Mouse (Mus musculus) thymus, postnatal 0 days (tissue): ENCODE data around the gene Atxn7l1. TPM values are rescaled to one million over a fixed set of nuclear protein-coding genes. Genes with fewer than 3 reads are reported as not detected.

Source experiments
- DNase-seq: peaks from one replicate; pipeline ENCODE4 v3.0.0-alpha.2; 2015; ENCODE audit warnings: low spot score
- polyA plus RNA-seq: library from polyadenylated mRNA; unstranded; fragments of >200 nt; fragmentation: Nextera tagmentation; extraction: Ambion mirVana; gene quantifications from 2 replicates; pipeline ENCODE4 v1.2.1, GENCODE M21; 2015

The Atxn7l1 gene
- polyA plus RNA-seq, 1 experiment from 2014 or later = 34.3 TPM

- DNase-seq = peak; percentile 57
Measured at GRCm38 (mm10) chr12:33315804-33316203, 168.3 kb downstream of the Atxn7l1 start.

GRCm38 (mm10) chr12:33317792-33318530 lies 170.5 kb downstream of the Atxn7l1 start:
- no peak for DNase-seq

- peak; percentile 27 for DNase-seq
Measured at GRCm38 (mm10) chr12:33322547-33322946, 175.1 kb downstream of the Atxn7l1 start.

- no peak for DNase-seq
Measured at GRCm38 (mm10) chr12:33323821-33324220, 176.3 kb downstream of the Atxn7l1 start.

GRCm38 (mm10) chr12:33325424-33325823 lies 177.9 kb downstream of the Atxn7l1 start:
- DNase-seq = no peak

- no peak for DNase-seq
Measured at GRCm38 (mm10) chr12:33332046-33332445, 184.6 kb downstream of the Atxn7l1 start.

GRCm38 (mm10) chr12:33332796-33333195 lies 185.3 kb downstream of the Atxn7l1 start:
- DNase-seq = no peak

- peak; percentile 77 for DNase-seq
Measured at GRCm38 (mm10) chr12:33333914-33334313, 186.4 kb downstream of the Atxn7l1 start.

- DNase-seq = no peak
Measured at GRCm38 (mm10) chr12:33334511-33334910, 187.0 kb downstream of the Atxn7l1 start.

GRCm38 (mm10) chr12:33334951-33335350 lies 187.5 kb downstream of the Atxn7l1 start:
- no peak for DNase-seq

- no peak for DNase-seq
Measured at GRCm38 (mm10) chr12:33335410-33335809, 187.9 kb downstream of the Atxn7l1 start.

GRCm38 (mm10) chr12:33336561-33337125 lies 189.2 kb downstream of the Atxn7l1 start:
- no peak for DNase-seq

- no peak for DNase-seq
Measured at GRCm38 (mm10) chr12:33337289-33337688, 189.8 kb downstream of the Atxn7l1 start.

GRCm38 (mm10) chr12:33338170-33338569 lies 190.7 kb downstream of the Atxn7l1 start:
- DNase-seq = no peak

- no peak for DNase-seq
Measured at GRCm38 (mm10) chr12:33339822-33340221, 192.3 kb downstream of the Atxn7l1 start.

- no peak for DNase-seq
Measured at GRCm38 (mm10) chr12:33340698-33341097, 193.2 kb downstream of the Atxn7l1 start.

GRCm38 (mm10) chr12:33341351-33341892 lies 193.9 kb downstream of the Atxn7l1 start:
- no peak for DNase-seq

GRCm38 (mm10) chr12:33344970-33345772 lies 197.7 kb downstream of the Atxn7l1 start:
- DNase-seq = no peak

GRCm38 (mm10) chr12:33345773-33346435 lies 198.4 kb downstream of the Atxn7l1 start:
- no peak for DNase-seq

GRCm38 (mm10) chr12:33352671-33353070 lies 205.2 kb downstream of the Atxn7l1 start:
- DNase-seq = no peak

- DNase-seq = no peak
Measured at GRCm38 (mm10) chr12:33358345-33358744, 210.9 kb downstream of the Atxn7l1 start.
